Mouse (Mus musculus) right cerebral cortex, postnatal 25 days (tissue): Measurements from ENCODE around the gene Setd1a.
"Not testable (repeated sequence)": the region's sequence is repeated elsewhere in the genome, so short reads cannot be mapped to it uniquely, and the experiment has no call there.

Source experiments
- DNase-seq: peaks from one replicate; pipeline ENCODE4 v3.0.0; 2022

The Setd1a gene

DNA sequence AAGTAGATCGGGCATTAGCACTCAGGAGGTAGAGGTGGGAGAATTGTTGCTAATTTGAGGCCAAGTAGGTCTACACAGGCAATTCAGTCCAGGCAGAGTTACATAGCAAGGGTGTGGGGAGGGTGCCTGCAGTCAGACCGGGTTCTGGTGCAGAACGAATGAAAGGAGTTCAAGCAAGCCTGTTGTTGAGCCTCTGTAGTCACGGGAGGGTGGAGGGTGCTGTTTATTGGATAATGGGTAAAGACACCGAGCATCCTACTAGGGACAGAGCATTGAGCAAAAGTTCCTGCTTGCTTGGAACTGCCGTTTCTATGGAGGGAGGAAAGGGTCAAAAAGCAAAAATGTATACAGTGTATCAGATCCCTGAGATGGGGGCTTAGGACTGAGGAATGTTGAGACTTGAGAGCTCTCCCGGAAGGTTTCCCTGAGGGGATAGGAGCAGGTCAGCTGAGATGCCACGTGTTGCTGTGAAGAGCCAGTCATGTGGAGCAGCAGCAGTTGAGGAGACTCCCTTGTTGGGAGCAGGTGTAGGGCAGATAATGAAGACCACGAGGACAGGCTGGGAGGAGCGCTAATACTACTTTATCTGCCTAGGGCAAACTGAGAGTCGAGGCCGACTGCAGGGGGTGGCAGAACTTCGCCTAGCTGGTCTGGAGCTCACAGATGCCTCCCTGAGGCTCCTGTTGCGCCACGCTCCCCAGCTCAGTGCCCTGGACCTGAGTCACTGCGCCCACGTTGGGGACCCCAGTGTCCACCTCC lies 9.4 kb upstream of the Setd1a start:
- DNase-seq: no peak

DNA sequence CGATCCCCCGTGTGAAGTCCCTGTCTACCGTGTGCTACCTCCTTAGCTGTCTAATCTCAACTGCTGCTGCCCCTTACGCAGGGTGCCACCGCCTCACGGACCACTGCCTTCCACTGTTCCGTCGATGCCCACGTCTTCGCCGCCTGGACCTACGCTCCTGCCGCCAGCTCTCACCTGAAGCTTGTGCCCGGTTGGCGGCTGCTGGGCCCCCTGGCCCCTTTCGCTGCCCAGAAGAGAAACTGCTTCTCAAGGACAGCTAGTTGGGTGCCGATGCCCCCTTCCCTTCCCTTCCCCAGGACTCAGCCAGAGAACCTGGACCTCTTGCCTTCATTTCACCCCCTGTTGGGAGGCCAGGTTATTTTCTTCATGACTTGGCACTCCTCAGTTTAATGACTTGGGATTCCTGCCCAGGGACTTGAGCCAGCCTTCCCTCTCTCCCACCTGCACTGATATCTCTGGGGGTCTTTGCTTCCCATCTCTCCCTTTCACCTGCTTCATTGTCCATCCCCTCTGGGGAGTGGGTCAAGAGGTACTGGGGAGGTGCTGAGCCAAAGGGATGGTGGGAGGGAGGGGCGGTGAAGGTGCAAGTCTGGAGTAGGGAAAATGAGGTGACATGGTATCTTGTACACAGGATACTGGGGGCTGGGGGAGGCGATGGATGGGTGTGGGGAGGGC lies 8.7 kb upstream of the Setd1a start:
- DNase-seq: no peak

DNA sequence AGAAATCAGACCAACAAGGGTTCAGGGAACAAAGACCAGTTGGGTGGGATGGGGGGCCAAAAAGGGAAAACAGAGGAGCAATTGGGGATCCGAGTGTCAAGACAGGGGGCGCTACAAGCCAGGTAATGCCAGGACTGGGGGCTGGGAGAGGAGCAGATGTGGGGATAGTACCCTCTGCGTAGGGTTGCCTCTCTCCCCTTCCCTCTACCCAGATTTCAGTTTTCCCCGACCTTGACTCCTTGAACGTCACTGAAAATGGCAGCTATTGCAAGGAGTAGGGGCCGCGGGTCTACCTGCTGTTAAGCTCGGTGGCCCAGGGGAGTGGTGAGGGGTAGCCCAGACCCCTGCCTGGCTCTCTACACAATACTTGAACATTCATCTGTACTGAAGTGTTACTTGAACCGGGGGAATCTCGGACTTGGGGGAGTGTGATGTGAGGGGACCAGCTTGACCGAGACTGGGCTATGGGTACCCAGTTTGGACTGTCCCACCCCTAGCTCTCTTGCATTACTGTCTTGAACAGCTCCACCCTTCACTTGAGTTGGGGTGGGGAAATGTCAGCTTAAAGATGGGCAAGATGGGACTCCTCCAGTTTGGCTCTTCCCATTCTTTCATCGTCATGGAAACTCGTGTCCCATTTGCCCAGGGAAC lies 8.0 kb upstream of the Setd1a start:
- no peak for DNase-seq

DNA sequence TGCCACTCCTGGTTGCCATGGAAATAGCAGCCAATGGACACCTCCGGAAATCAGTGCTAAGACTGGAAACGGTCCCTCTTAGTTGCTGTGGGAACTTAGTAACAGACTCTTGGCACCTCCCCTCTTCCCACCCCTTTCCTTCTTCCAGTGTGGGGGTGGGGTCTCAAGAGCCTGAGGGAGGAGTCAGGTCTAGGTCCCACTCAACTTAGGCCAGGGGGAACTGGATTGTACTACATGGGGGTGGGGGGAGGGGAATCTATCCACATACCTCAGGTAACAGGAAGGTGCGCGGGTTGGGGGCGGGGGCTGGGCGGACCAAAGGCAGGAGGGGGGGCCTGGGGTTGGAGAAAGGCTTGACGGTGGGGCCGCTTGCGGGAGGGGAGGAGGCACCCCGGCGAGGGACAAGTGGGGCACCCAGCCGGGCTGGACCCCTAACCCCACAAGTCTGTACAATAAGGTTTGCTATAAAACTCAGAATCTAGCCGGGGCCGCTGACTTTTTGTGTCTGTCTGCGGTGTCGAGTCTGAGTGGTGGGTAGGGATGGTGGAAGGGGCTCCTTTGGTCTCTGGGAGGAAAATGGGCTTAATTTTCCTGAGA lies 7.4 kb upstream of the Setd1a start:
- DNase-seq: peak; percentile 96

DNA sequence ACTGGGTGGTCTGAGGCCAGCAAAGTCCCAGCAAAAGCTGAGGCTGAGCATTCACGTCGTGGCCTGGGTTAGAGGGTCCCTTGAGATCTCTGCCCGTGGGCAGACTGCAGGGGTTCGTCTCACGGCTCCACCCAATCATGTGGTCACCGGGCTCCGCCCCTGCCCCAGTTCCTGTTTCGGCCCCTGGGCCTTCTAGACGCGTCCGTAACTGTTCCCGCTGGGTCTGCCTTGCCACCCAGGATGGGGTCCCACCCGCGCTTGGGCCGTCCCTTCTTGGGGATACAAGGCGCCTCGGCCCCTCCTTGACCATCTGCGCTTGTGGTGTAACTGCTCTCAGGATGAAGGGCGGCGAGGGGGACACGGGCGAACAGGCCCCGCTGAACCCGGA lies 6.8 kb upstream of the Setd1a start, which contains the start of gene Orai3:
Gene Orai3, plus strand, starts transcription at position 165 of the 388 bp plus-strand sequence.
- peak; percentile 86 for DNase-seq

DNA sequence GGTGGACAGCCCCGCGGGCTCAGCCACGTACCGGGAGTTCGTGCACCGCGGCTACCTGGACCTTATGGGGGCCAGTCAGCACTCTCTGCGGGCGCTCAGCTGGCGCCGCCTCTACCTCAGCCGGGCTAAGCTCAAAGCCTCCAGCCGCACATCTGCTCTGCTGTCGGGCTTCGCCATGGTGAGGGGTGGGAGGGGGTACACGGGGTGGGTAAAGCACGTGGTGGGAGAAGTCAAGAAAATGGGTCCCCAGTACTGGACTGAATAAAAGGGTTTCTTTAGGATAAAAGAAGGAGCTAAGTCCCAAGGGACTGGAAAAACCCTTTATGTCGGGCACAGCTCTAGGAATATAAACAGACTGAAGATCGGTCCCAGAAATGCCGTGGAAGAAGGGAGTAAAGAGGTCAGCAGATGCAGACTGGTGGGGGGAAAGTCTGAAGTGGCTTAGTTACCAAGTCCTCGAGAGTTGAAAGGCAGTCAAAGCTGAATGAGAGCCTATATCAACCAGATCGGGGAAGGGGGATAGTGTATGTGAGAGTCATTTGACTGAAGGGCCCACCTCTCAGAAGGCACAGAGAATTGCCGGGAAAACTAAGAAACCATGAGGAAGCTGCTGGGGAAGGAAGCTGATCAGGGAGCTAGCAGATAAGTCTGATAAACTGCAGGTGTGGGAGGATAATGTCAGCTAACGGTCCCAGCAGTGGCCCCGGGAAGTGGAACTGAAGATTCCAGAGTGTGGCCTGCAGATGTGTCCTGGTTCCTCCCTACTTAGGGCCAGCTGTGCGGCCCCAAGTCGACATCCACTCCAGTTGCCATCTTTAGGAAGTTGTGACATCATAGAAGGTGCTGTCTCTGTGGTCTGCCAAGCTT lies 6.2 kb upstream of the Setd1a start:
- no peak for DNase-seq

DNA sequence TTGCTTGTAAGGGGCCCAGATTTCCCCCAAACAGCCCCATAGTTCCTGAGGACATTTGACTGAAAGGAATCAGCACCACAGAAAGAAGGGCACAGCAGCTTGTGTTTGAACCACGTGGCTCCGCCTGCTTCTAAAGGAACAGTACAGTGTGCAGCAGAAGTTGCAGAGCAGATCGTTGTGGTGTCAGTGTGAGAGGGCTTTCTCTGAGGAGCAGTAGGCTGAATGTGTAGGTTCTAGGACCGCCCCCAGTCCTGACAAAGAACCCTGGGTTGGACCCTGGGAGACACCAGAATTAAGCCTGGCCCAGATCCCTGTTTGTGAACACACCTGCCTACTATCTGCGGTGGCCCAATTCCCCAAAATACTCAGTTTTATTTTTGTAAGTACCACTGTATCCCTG lies 5.2 kb upstream of the Setd1a start:
- DNase-seq: peak; percentile 53

DNA sequence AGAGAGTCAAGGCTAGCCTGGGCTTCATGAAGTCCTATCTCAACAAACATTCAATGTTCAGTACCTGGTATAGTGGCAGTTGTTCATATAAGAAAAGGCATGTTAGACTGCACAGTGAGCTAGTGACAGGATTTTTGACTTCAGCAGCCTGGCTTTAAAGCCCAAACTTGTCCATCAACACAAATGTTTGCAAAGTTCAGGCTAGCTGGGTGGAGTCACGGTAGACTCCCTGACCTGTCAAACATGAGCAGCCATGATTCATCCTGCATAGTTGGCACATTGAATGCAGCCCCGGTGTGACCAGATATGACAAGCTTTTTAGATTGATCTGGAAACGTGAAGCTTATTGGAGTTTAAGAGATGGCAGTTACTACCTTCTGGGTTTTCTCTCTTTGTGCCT lies 4.4 kb upstream of the Setd1a start:
- no peak for DNase-seq

DNA sequence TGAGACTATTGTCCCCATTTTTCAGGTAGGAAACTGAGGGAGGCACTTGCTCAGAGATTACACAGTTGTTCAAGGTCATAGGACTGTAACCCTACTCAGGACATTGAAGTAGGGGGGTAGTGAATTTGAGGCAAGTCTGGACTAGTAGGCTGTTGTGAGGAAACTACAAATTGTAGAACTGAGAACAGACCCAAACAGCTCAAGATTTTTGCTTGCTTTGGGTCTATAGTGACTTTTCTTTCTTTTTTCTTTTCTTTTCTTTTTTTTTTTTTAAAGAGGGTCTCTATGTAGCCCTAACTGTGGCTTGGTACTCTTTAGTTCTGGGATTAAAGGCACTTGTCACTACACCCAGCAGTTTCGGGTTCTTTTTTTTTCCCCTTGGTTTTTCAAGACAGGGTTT lies 3.9 kb upstream of the Setd1a start:
- no peak for DNase-seq

DNA sequence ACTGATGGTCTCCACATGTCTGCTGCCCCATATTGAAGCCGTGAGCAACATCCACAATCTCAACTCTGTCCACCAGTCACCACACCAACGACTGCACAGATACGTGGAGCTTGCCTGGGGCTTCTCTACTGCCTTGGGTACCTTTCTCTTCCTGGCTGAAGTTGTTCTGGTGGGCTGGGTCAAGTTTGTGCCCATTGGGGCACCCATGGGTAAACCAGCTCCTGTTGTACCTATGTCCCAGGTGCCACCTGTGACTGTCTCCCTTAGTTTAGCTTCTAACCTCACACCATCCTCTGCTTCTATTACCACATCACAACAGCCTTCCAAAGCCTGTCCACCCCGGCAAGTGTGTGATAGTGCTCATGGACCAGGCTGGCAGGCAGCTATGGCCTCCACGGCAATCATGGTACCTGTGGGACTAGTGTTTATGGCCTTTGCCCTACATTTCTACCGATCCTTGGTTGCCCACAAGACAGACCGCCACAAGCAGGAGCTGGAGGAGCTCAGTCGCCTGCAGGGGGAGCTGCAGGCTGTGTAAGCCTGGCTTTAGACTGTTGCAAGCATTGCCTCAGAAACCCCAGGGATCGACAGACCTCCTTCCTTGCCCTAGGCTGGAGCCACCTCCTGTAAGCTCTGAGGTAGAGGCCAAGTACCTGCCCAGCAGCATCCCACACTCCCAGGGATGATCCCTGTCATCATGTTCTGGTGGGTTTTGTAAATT lies 2.6 kb upstream of the Setd1a start:
- DNase-seq: no peak

DNA sequence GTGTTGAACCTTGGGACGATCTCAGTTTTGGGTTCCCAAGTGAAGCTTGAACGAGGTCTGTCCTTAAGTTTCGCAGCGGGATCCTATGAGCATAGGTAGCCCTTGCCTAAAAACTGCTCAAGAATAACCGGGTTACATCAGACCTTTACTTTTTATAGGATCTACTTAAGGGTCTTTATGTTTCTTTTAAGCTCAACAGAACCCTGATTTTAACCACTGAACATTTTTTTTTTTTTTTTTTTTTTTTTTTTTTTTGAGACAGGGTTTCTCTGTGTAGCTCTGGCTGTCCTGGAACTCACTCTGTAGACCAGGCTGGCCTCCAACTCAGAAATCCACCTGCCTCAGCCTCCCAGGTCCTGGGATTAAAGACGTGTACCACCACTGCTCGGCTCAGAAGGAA lies 633 bp upstream of the Setd1a start:
- not testable (repeated sequence) for DNase-seq

DNA sequence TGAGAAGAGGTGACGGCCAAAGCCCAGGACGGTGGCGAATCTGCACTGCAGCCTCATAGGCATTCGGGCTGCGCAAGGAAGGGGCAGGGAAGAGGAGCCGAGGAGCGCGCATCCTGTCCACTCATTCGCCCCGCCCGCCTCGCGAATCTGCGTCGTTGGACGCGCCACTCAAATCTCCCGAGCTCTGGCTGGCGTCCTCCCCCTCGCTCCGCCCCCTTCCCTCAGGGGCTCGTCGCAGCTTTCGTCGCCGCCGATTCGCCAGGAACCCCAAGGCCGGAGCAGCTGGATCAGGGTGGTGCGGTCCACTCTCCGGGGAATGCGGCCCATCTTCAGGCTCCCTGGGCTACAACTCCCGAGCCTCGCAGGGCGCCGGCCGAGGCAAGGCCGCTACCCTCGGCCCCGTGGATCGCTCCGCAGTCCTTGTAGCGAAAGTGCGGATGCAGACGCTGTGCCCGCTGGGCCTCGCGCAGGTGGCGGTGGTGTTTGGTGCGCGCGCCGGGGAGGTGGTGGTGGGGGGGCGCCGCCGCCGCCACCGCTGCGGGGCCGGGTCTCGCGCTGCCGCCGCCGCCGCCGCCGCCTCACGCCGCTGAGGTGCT lies 506 bp downstream of the Setd1a start:
- peak; percentile 96 for DNase-seq

DNA sequence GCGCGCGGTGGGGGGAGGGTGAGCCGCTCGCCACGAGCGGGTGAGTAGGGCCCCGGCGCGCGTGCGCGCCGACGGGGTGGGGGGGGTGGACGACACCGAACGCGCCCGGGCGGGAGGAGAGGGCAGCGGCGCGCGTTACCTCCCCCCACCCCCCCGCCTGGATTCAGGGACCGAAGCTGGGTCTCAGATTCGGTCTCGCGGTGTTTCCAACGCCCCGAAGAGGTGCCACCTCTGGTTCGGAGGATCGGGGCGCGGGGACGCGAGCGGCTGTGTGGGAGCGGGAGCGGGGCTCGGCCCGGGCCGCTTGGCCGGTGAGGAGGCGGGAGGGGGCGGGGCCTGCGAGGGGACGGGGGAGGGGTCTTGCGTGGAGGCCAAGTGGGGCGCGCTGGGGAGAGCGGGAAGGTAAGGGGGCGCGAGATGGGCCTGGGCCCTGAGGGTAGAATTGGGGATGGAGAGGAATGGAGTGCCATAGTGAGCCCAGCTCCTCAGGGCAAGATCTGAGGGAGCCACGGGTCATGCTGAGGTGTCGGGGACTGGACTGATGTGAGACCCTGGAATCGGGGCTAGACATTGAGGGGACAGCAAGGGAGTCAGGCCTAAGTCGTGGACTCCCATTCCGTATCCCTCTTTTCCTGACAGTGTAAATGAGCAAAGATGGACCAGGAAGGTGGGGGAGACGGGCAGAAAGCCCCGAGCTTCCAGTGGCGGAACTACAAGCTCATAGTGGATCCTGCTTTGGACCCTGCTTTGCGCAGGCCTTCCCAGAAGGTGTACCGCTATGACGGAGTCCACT lies 1.2 kb downstream of the Setd1a start:
- peak; percentile 44 for DNase-seq

DNA sequence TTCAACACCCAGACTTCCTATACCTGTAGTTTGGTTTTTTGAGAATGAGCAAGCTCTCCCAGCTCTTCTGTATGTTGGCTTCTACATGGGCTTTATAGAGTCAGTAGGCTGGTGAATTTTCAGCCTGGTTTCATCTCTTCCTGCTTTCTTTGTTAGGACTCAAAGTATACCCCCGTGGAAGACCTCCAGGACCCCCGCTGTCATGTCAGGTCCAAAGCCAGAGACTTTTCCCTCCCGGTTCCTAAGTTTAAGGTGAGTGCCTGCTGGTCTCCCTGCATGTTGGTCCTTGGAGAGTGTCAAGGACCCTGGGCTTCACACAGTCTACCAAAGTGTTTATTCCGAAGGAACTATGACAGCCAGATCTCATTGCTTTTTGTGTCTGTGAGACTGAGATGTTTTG lies 1.9 kb downstream of the Setd1a start:
- DNase-seq: no peak

DNA sequence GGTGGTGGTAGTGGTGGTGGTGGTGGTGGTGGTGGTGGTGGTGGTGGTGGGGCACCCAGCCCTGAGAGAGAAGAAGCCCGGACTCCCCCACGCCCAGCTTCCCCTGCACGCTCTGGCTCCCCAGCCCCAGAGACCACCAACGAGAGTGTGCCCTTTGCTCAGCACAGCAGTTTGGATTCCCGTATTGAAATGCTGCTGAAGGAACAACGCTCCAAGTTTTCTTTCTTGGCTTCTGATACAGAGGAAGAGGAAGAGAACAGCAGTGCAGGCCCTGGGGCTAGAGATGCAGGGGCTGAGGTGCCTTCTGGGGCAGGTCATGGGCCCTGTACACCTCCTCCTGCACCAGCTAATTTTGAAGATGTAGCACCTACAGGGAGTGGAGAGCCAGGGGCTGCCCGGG lies 8.8 kb downstream of the Setd1a start, which contains the start of gene Gm49388:
Gene Gm49388, plus strand, starts transcription at position 301 of the 400 bp plus-strand sequence.
- no peak for DNase-seq

DNA sequence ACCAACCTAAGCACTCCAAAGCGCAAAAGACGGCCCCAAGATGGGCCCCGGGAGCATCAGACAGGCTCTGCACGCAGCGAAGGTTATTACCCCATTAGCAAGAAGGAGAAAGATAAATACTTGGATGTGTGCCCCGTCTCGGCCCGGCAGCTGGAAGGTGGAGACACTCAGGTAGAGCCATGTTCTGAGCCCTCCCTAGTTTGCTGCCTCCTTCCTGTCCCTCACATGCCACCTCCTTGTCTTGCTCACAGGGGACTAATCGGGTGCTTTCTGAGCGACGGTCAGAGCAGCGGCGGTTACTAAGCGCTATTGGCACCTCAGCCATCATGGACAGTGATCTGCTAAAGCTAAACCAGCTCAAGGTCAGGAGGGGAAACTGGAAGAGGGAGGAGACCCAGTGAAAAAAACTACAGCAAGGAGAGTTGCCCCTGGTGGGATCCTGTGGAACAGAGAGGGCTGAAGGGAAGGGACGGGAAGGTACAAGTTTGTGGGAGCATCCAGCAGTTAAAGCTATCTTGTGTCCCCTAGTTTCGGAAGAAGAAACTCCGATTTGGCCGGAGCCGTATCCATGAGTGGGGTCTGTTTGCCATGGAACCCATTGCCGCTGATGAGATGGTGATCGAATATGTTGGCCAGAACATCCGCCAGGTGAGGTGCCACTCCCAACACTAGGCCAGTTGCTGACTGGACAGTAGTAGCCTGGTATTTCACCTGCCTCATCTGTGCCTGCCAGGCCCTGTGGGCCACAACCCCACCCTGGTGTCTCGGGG lies 20.8 kb downstream of the Setd1a start:
- no peak for DNase-seq

DNA sequence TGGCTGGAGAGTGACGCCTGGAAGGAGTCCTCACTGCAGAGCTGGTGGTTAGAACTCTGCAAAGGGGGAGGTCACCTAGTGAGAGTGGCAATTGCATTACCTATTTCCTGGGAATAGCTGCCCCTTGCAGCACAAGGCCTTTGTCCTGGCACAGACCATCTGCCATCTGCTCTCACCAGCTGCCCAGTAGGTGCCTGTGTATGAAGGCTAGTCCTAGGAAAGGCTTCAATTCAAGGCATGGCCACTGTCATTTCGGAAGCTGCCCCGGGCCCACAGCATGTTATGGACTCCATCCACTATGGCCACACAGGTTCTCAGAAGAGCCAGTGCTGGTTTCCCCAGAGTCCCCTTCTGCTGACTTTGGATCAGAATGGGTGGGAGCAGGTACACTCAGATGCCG lies 22.1 kb downstream of the Setd1a start:
- DNase-seq: no peak

DNA sequence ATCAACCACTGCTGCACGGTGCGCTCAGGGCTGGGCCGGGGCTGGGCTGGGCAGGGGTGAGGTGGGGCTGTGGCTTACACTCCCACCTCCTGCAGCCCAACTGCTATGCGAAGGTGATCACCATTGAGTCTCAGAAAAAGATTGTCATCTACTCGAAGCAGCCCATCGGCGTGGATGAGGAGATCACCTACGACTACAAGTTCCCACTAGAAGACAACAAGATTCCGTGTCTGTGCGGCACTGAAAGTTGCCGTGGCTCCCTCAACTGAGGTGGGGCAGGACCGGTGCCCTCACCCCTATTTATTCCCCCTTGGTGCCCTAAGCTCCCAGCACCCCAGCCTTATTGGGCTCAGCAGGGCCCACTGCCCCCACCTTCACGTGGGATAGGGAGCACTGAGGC lies 22.7 kb downstream of the Setd1a start:
- DNase-seq: no peak

DNA sequence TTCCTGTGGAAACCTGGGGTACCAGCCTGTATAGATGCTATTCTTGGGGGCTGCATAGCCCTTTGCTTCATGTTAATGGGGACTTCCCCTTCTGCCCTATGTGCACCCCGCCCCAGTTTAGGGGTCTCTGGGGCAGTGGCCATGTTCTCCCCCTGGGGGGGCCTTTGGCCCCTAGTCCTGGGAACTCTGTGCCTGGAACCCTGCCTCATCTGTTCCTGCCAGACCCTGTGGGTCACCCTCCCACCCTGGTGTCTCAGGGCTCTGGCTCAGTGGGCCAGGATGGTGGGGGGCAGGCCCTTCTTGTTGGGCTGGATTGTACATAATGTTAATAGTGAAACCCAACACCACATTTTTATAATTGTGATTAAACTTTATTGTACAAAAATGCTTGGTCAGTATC lies 23.3 kb downstream of the Setd1a start:
- no peak for DNase-seq
